Mouse (Mus musculus): ENCODE measurements at regions not wholly inside any gene's neighbourhood (a gene's known extent, or its start where the extent isn't known, plus 50 kb on each side); places are given as distances from the start of the nearest gene placed in this dataset.

DNA sequence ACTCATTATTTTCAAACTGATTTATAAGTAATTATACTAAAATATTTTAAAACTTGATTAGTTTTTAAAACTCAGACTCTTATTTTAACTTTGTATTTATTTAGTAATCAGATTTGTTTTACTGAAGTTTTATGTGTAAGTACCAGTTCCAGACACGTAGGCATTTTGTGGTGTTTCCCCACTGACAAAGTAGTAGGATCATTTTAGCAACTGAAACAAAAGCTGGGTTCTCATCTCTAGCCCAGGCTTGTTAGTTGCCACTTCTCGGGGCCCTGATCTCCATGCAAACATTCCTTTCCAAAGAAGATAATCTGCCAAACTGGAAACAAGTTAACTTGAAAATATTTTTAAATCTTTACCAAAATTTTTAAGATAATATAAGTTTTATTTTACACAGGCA, 54.3 kb upstream of the 1700066M21Rik start:
- DNase-seq (ENCODE audit: low read depth, low spot score): no peak
- no peaks in the 10 kb centered on the region for H3K9me3 ChIP-seq (replicated peaks; ENCODE audit: insufficient read depth, low read length)
- H3K4me3 ChIP-seq (ENCODE audit: control insufficient read depth in 1 of 2, insufficient read depth in 1 of 2, low read depth in 2 of 2, low read length in 2 of 2): no peak overlapping the region
- no peaks in the 10 kb centered on the region for H3K4me1 ChIP-seq (ENCODE audit: control insufficient read depth in 1 of 2, insufficient read depth in 2 of 2, low read length in 2 of 2)
- H3K9ac ChIP-seq (ENCODE audit: control insufficient read depth, low read depth, low read length, poor library complexity, severe bottlenecking): no peak overlapping the region
- H3K36me3 ChIP-seq (ENCODE audit: control insufficient read depth in 1 of 2, insufficient read depth in 2 of 2, low read length in 2 of 2): no peaks in the 10 kb centered on the region
- H3K79me2 ChIP-seq (ENCODE audit: control insufficient read depth, insufficient read depth, low read length, poor library complexity): no peaks in the 10 kb centered on the region
- no peak overlapping the region for H3K27ac ChIP-seq (ENCODE audit: control insufficient read depth, low read depth, low read length)
- no peaks in the 10 kb centered on the region for H3K27me3 ChIP-seq (ENCODE audit: control insufficient read depth in 1 of 2, insufficient read depth in 2 of 2, low read length in 2 of 2)
- TF ChIP-seq GABPA (IDR thresholded peaks at IDR 0.05; ENCODE audit: low read depth, low read length) (no peak), GATA1 (IDR thresholded peaks at IDR 0.05; ENCODE audit: low read depth, low read length) (no peak), UBTF (IDR thresholded peaks at IDR 0.05; ENCODE audit: borderline replicate concordance, insufficient read depth, low read depth, low read length) (no peak), USF1 (IDR thresholded peaks at IDR 0.05; ENCODE audit: low read depth, low read length) (no peak), CHD1 (IDR thresholded peaks at IDR 0.05; ENCODE audit: low read depth, low read length) (no peak), NELFE (IDR thresholded peaks at IDR 0.05; ENCODE audit: low read depth, low read length) (no peak)

- no peaks in the 10 kb centered on the region for H3K4me1 ChIP-seq (ENCODE audit: control insufficient read depth in 1 of 2, insufficient read depth in 2 of 2, low read length in 2 of 2)
- no peak overlapping the region for H3K4me3 ChIP-seq (ENCODE audit: control insufficient read depth in 1 of 2, insufficient read depth in 1 of 2, low read depth in 2 of 2, low read length in 2 of 2)
- H3K9me3 ChIP-seq (replicated peaks; ENCODE audit: insufficient read depth, low read length): no peaks in the 10 kb centered on the region
- H3K27ac ChIP-seq (ENCODE audit: control insufficient read depth, low read depth, low read length): no peak overlapping the region
- H3K27me3 ChIP-seq (ENCODE audit: control insufficient read depth in 1 of 2, insufficient read depth in 2 of 2, low read length in 2 of 2): no peaks in the 10 kb centered on the region
- DNase-seq (ENCODE audit: low read depth, low spot score): no peak
- no peak overlapping the region for H3K9ac ChIP-seq (ENCODE audit: control insufficient read depth, low read depth, low read length, poor library complexity, severe bottlenecking)
- H3K79me2 ChIP-seq (ENCODE audit: control insufficient read depth, insufficient read depth, low read length, poor library complexity): no peaks in the 10 kb centered on the region
- H3K36me3 ChIP-seq (ENCODE audit: control insufficient read depth in 1 of 2, insufficient read depth in 2 of 2, low read length in 2 of 2): no peaks in the 10 kb centered on the region
- TF ChIP-seq SMC3 (IDR thresholded peaks at IDR 0.05; ENCODE audit: low read depth, low read length) (no peak), TCF12 (IDR thresholded peaks at IDR 0.05; ENCODE audit: low read depth, low read length) (no peak), E2F4 (IDR thresholded peaks at IDR 0.05; ENCODE audit: borderline replicate concordance, low read depth, low read length) (no peak), MYC (IDR thresholded peaks at IDR 0.05; ENCODE audit: low read depth, low read length) (no peak), RAD21 (IDR thresholded peaks at IDR 0.05; ENCODE audit: low read depth, low read length) (no peak), EP300 (IDR thresholded peaks at IDR 0.05; ENCODE audit: low read depth in 1 of 2, low read length in 2 of 2) (no peak), KAT2A (conservative IDR thresholded peaks at IDR 0.05; ENCODE audit: low read depth, low read length) (no peak), HCFC1 (IDR thresholded peaks at IDR 0.05; ENCODE audit: low read depth, low read length) (no peak), MAX (IDR thresholded peaks at IDR 0.05; ENCODE audit: low read length) (no peak), ELF1 (IDR thresholded peaks at IDR 0.05; ENCODE audit: low read depth, low read length) (no peak)
Measured at GRCm38 (mm10) chr1:57325585-57326165, 51.7 kb upstream of the 1700066M21Rik start.
